Mouse (Mus musculus) CH12.LX (cell line): ENCODE results near the gene Polr2i. TPM values are rescaled to one million over a fixed set of nuclear protein-coding genes. Genes with fewer than 3 reads are reported as not detected.

ENCODE experiments used
- DNase-seq: peaks from one replicate; pipeline ENCODE4 v3.0.0-alpha.2; 2013; ENCODE audit errors: extremely low read depth
- H3K27ac ChIP-seq: 2 replicates; pipeline ENCODE4 v1.5.1; 2012; ENCODE audit warnings: low read depth, mild to moderate bottlenecking, control low read depth, moderate library complexity; ENCODE audit not compliant: insufficient read depth
- H3K27me3 ChIP-seq: replicated peaks from 2 replicates; pipeline ENCODE3; 2012; ENCODE audit warnings: inconsistent platforms
- H3K36me3 ChIP-seq, 2 experiments: replicated peaks in 1 of 2; 2 replicates each; pipeline versions ENCODE3 to v1.6.1; 2012; ENCODE audit warnings: inconsistent platforms in 1 of 2, low read length in 1 of 2, mild to moderate bottlenecking in 1 of 2, mixed read lengths in 1 of 2, moderate library complexity in 1 of 2; ENCODE audit not compliant: control insufficient read depth in 1 of 2, insufficient read depth in 1 of 2
- H3K4me1 ChIP-seq, 2 experiments: 2 replicates each; pipeline ENCODE4 v1.6.1; 2012; ENCODE audit warnings: inconsistent platforms in 1 of 2, moderate library complexity in 1 of 2; ENCODE audit not compliant: insufficient read depth in 2 of 2, control insufficient read depth in 1 of 2
- H3K4me2 ChIP-seq: 2 replicates; pipeline ENCODE4 v1.6.1; 2012; ENCODE audit warnings: low read depth, mild to moderate bottlenecking, control low read depth; ENCODE audit not compliant: poor library complexity, insufficient read depth, severe bottlenecking
- H3K4me3 ChIP-seq, 3 experiments: fragments of 150-350 bp in 1 of 3; sonication (generic) in 1 of 3; replicated peaks in 1 of 3; 2 replicates each; pipeline versions ENCODE3 to v1.5.1; 2011 to 2012; ENCODE audit warnings: low read depth in 2 of 3, low read length in 2 of 3, mild to moderate bottlenecking in 2 of 3, moderate library complexity in 2 of 3, control low read depth in 1 of 3, improper control_type of control experiment in 1 of 3, inconsistent platforms in 1 of 3, mixed read lengths in 1 of 3; ENCODE audit not compliant: poor library complexity in 1 of 3
- H3K79me2 ChIP-seq: replicated peaks from 2 replicates; pipeline ENCODE4 v1.6.1; 2012; ENCODE audit warnings: mild to moderate bottlenecking, moderate library complexity; ENCODE audit not compliant: control insufficient read depth, poor library complexity, insufficient read depth, severe bottlenecking; ENCODE audit errors: extremely low read depth
- H3K9ac ChIP-seq: 2 replicates; pipeline ENCODE4 v1.6.1; 2012; ENCODE audit warnings: low read depth, mild to moderate bottlenecking, control low read depth, moderate library complexity; ENCODE audit not compliant: insufficient read depth
- H3K9me3 ChIP-seq: replicated peaks from 2 replicates; pipeline ENCODE3; 2012; ENCODE audit warnings: low read length, inconsistent platforms, mixed read lengths
- CHD1 ChIP-seq: IDR thresholded peaks from 2 replicates; pipeline ENCODE4 v1.6.1; 2012; ENCODE audit warnings: low read depth, low read length, improper control_type of control experiment, inconsistent platforms
- CHD2 ChIP-seq: IDR thresholded peaks from 2 replicates; pipeline ENCODE4 v1.6.1; 2011; ENCODE audit warnings: low read length, improper control_type of control experiment
- CTCF ChIP-seq, 2 experiments: IDR thresholded peaks in 1 of 2; conservative IDR thresholded peaks in 1 of 2; 2 replicates each; pipeline ENCODE4 v1.5.1; 2011 to 2012; ENCODE audit warnings: low read depth in 2 of 2, low read length in 2 of 2, improper control_type of control experiment in 1 of 2, inconsistent platforms in 1 of 2, mild to moderate bottlenecking in 1 of 2, moderate library complexity in 1 of 2
- E2F4 ChIP-seq: IDR thresholded peaks from 2 replicates; pipeline ENCODE4 v1.6.1; 2011; ENCODE audit warnings: low read depth, low read length, improper control_type of control experiment; ENCODE audit not compliant: insufficient replicate concordance
- ELF1 ChIP-seq: IDR thresholded peaks from 2 replicates; pipeline ENCODE4 v1.6.1; 2014; ENCODE audit warnings: low read depth, mild to moderate bottlenecking, inconsistent platforms, low read length, improper control_type of control experiment
- EP300 ChIP-seq: IDR thresholded peaks from 2 replicates; pipeline ENCODE4 v1.6.1; 2011; ENCODE audit warnings: low read length, improper control_type of control experiment
- ETS1 ChIP-seq: conservative IDR thresholded peaks from 2 replicates; pipeline ENCODE4 v1.6.1; 2012; ENCODE audit warnings: low read depth, mild to moderate bottlenecking, inconsistent platforms, low read length, improper control_type of control experiment, moderate library complexity
- GABPA ChIP-seq: IDR thresholded peaks from 2 replicates; pipeline ENCODE4 v1.6.1; 2012; ENCODE audit warnings: low read depth, low read length, improper control_type of control experiment, inconsistent platforms; ENCODE audit not compliant: insufficient replicate concordance
- HCFC1 ChIP-seq: IDR thresholded peaks from 2 replicates; pipeline ENCODE4 v1.6.1; 2012; ENCODE audit warnings: low read depth, mild to moderate bottlenecking, inconsistent platforms, low read length, improper control_type of control experiment
- IRF4 ChIP-seq: IDR thresholded peaks from 2 replicates; pipeline ENCODE4 v1.6.1; 2014; ENCODE audit warnings: low read depth, mild to moderate bottlenecking, inconsistent platforms, low read length, improper control_type of control experiment
- JUN ChIP-seq: IDR thresholded peaks from 2 replicates; pipeline ENCODE4 v1.6.1; 2011; ENCODE audit warnings: low read depth, mild to moderate bottlenecking, low read length, improper control_type of control experiment, moderate library complexity; ENCODE audit not compliant: insufficient read depth
- KAT2A ChIP-seq: IDR thresholded peaks from 2 replicates; pipeline ENCODE4 v1.6.1; 2012; ENCODE audit warnings: low read length, improper control_type of control experiment, inconsistent platforms; ENCODE audit not compliant: insufficient replicate concordance
- MAX ChIP-seq: IDR thresholded peaks from 2 replicates; pipeline ENCODE4 v1.6.1; 2011; ENCODE audit warnings: low read length, improper control_type of control experiment
- MXI1 ChIP-seq: IDR thresholded peaks from 2 replicates; pipeline ENCODE4 v1.6.1; 2011; ENCODE audit warnings: mild to moderate bottlenecking, low read depth, low read length, improper control_type of control experiment
- MYC ChIP-seq: IDR thresholded peaks from 2 replicates; pipeline ENCODE4 v1.6.1; 2011; ENCODE audit warnings: low read depth, mild to moderate bottlenecking, improper control_type of control experiment, low read length
- NELFE ChIP-seq: IDR thresholded peaks from 2 replicates; pipeline ENCODE4 v1.6.1; 2011; ENCODE audit warnings: low read depth, low read length, improper control_type of control experiment
- PAX5 ChIP-seq: IDR thresholded peaks from 2 replicates; pipeline ENCODE4 v1.6.1; 2012; ENCODE audit warnings: low read length, inconsistent platforms, mixed read lengths
- POLR2AphosphoS2 ChIP-seq: IDR thresholded peaks from 2 replicates; pipeline ENCODE4 v1.6.1; 2011; ENCODE audit warnings: low read depth, low read length, improper control_type of control experiment
- RAD21 ChIP-seq: IDR thresholded peaks from 2 replicates; pipeline ENCODE4 v1.6.1; 2011; ENCODE audit warnings: low read depth, mild to moderate bottlenecking, low read length, improper control_type of control experiment, moderate library complexity
- SMC3 ChIP-seq: IDR thresholded peaks from 2 replicates; pipeline ENCODE4 v1.6.1; 2011; ENCODE audit warnings: low read depth, low read length, improper control_type of control experiment
- TBP ChIP-seq: conservative IDR thresholded peaks from 2 replicates; pipeline ENCODE4 v1.6.1; 2011; ENCODE audit warnings: low read depth, low read length, improper control_type of control experiment
- UBTF ChIP-seq: IDR thresholded peaks from 2 replicates; pipeline ENCODE4 v1.6.1; 2012; ENCODE audit warnings: low read depth, mild to moderate bottlenecking, inconsistent platforms, low read length, improper control_type of control experiment, moderate library complexity
- USF2 ChIP-seq: conservative IDR thresholded peaks from 2 replicates; pipeline ENCODE4 v1.6.1; 2011; ENCODE audit warnings: low read depth, low read length, improper control_type of control experiment
- ZMIZ1 ChIP-seq: IDR thresholded peaks from 2 replicates; pipeline ENCODE4 v1.6.1; 2012; ENCODE audit warnings: low read depth, mild to moderate bottlenecking, inconsistent platforms, low read length, improper control_type of control experiment
- dilution Hi-C: fragments of 300-500 bp; cut with MboI; formaldehyde crosslinking; loops from 2 replicates; pipeline ENCODE4 v1.14.3; 2020; ENCODE audit warnings: low sequenced_read_pairs; ENCODE audit not compliant: extremely low pct_unique_long_range_greater_than_20kb, extremely low pct_ligation_motif_present
- in situ Hi-C: fragments of 300-500 bp; cut with MboI; formaldehyde crosslinking; loops from 3 replicates; pipeline ENCODE4 v1.14.3; 2019; ENCODE audit warnings: low sequenced_read_pairs, low pct_ligation_motif_present, low pct_unique_long_range_greater_than_20kb, mixed read lengths
- polyA plus RNA-seq: library from polyadenylated mRNA; unstranded; fragments of >175 nt; gene quantifications from 2 replicates; pipeline ENCODE4 v1.2.1, GENCODE M21; 2012; ENCODE audit warnings: low read depth; ENCODE audit not compliant: insufficient read length
- total RNA-seq, 2 experiments: library from RNA; depleted of rRNA; stranded (reverse); fragments of 300-350 nt in 1 of 2; fragments of >200 nt in 1 of 2; gene quantifications; 2 replicates each; pipeline ENCODE4 v1.2.3; 2012 to 2014

Gene Polr2i
- total and polyA plus RNA-seq, 3 experiments: 62.9 to 83.6 (median 75.4) TPM

DNA sequence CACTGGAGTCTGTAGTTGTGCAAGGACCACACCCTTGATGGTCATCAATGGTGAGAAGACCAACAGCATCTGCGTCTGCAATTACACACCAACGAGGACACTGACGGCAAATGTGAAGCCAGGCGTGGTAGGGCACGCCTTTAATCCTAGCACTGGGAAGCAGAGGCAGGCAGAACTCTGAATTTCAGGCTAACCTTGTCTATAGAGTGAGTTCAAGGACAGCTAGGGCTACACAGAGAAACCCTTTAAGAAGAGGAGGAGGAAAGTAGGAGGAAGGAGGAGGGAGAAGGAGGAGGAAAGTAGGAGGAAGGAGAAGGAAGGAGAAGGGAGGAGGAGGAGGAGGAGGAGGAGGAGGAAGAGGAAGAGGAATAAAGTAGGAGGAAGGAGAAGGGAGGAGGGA lies 33.8 kb downstream of the Polr2i start:
- in situ Hi-C loops (no loop called here), dilution Hi-C loops (no loop called here)
- Histone ChIP-seq H3K9me3 (no peaks in the 10 kb centered on the region), H3K27me3 (no peaks in the 10 kb centered on the region), H3K36me3 (peaks cover 63 to 87% of the 10 kb centered on the region in 2 experiments), H3K9ac (no peak overlapping the region), H3K79me2 (no peaks in the 10 kb centered on the region), H3K4me1 (peaks cover 0 to 5% of the 10 kb centered on the region in 2 experiments; a peak in 2 of 4 replicates)
- DNase-seq: no peak
- TF ChIP-seq POLR2AphosphoS2: no peak
- TF ChIP-seq CTCF (conservative IDR thresholded peaks at IDR 0.05 in 1 of 2, IDR thresholded peaks at IDR 0.05 in 1 of 2; ENCODE audit: low read depth in 2 of 2, low read length in 2 of 2): no peak
- TF ChIP-seq SMC3: no peak
- no peak for TF ChIP-seq HCFC1
- no peak for TF ChIP-seq E2F4
- TF ChIP-seq ETS1: no peak
- TF ChIP-seq EP300: no peak
- TF ChIP-seq USF2: no peak
- no peak for TF ChIP-seq ELF1
- TF ChIP-seq, all 38 proteins: peak for 0
- no peak overlapping the region for H3K4me3 ChIP-seq
- no peak overlapping the region for H3K4me2 ChIP-seq
- H3K27ac ChIP-seq: no peak overlapping the region

DNA sequence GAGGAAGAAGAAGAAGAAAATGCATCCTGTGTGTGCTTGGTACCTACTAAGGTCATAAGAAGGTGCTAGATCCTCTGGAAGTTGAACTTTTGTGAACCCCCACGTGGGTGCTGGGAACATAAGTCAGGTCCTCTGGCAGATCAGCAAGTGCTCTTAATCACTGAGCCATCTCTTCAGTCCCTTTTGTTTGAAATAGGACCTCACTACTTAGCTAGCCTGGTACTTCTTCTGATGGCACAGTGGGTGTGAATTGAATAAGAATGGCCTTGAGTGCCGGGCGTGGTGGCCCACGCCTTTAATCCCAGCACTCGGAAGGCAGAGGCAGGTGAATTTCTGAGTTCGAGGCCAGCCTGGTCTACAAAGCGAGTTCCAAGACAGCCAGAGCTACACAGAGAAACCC lies 34.2 kb downstream of the Polr2i start:
- H3K27ac ChIP-seq: no peak overlapping the region
- H3K4me1 ChIP-seq: peaks cover 0 to 5% of the 10 kb centered on the region in 2 experiments; a peak in 2 of 4 replicates
- dilution Hi-C loops: no loop called here
- H3K4me3 ChIP-seq: no peak overlapping the region
- H3K36me3 ChIP-seq: peaks cover 66 to 88% of the 10 kb centered on the region in 2 experiments
- H3K27me3 ChIP-seq: no peaks in the 10 kb centered on the region
- H3K9me3 ChIP-seq: no peaks in the 10 kb centered on the region
- no peak overlapping the region for H3K9ac ChIP-seq
- in situ Hi-C loops: no loop called here
- no peaks in the 10 kb centered on the region for H3K79me2 ChIP-seq
- DNase-seq: no peak
- no peak overlapping the region for H3K4me2 ChIP-seq
- TF ChIP-seq NELFE (no peak), E2F4 (no peak), MYC (no peak), CHD1 (no peak), ZMIZ1 (no peak), SMC3 (no peak), MAX (no peak), RAD21 (no peak), HCFC1 (no peak)
- TF ChIP-seq, all 38 proteins: peak for 0

DNA sequence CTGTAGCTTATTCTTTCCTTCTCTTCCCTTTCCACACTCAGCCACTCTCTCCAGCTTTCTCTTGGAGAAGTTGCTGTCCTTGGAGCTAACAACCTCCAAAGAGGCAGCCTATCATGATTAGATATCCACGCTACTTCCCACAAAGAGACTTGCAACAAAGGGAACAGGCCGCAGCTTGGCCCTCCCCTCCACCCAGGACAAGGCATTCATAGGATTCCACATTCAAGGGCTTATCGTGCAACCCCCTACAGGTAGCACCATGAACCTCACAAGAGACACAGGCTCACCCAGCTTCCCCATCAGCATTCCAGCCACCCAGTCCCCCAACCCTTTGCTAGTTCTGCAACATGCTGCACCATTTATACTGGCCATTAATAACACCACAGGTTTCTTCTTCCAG lies 35.0 kb downstream of the Polr2i start:
- no peaks in the 10 kb centered on the region for H3K9me3 ChIP-seq
- in situ Hi-C loops: no loop called here

More for the DNA sequence above, 35.0 kb downstream of the Polr2i start:
- Histone ChIP-seq H3K27me3 (no peaks in the 10 kb centered on the region), H3K4me2 (no peak overlapping the region), H3K4me1 (peaks cover 0 to 5% of the 10 kb centered on the region in 2 experiments; a peak in 2 of 4 replicates), H3K4me3 (no peak overlapping the region), H3K27ac (no peak overlapping the region), H3K36me3 (peaks cover 69 to 88% of the 10 kb centered on the region in 2 experiments), H3K9ac (no peak overlapping the region), H3K79me2 (no peaks in the 10 kb centered on the region)
- no peak for TF ChIP-seq HCFC1
- TF ChIP-seq TBP: no peak
- TF ChIP-seq KAT2A: no peak
- TF ChIP-seq UBTF: no peak
- TF ChIP-seq JUN: no peak
- TF ChIP-seq CHD2: no peak
- TF ChIP-seq RAD21: no peak
- TF ChIP-seq PAX5: no peak
- no peak for TF ChIP-seq MXI1
- no peak for TF ChIP-seq MYC
- TF ChIP-seq CTCF (conservative IDR thresholded peaks at IDR 0.05 in 1 of 2, IDR thresholded peaks at IDR 0.05 in 1 of 2; ENCODE audit: low read depth in 2 of 2, low read length in 2 of 2): no peak
- no peak for TF ChIP-seq GABPA
- no peak for TF ChIP-seq IRF4
- no peak for TF ChIP-seq ELF1
- dilution Hi-C loops: no loop called here
- no peak for DNase-seq
